Mouse (Mus musculus): ENCODE data around the gene Ttll1. TPM values are rescaled to one million over a fixed set of nuclear protein-coding genes. Genes with fewer than 3 reads are reported as not detected.
A peak's percentile ranks its signal among the peaks of the same experiment; 100 is the strongest.

Ttll1 gene
- polyA plus RNA-seq, 1 experiment from 2014 or later, result 27.3 TPM

DNA sequence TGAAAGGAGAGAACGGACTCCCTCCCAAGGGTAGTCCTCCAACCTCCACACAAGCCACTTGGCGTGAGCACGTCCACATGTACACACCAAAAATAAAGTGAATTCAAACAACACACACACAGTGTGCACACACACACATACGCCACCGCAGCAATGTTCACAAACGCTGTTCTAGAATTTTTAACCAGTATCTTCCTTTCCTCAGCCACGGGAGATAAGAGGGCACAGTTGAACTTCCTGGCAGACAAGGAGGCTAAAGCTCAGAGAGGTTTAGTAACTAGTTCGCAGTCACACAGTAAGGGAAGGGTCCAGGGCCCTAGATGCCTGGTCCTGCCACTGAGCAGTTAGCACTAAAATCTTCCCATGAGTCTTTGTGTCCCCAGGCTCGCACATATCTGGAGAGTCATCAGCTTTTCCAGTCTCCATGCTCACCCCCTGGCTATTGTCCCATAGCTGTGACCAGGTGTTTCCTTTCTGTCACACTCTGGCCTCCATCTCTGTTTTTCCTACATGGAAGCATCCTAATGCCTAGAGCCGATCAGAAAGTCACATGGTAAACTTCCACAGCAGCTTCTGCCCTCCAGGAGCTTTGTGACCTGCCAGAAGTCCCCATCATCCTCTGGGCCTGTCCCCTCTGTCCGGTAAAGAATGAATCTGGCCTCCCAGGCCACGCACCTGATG lies 34.0 kb downstream of the Ttll1 start:
- Histone ChIP-seq H3K4me2 (replicated peaks; ENCODE audit: low read depth, low read length) (no peak overlapping the region), H3K4me1 (ENCODE audit: insufficient read depth, low read length) (peaks cover 11% of the 10 kb centered on the region; the same call in 1 of the 2 replicates), H3K36me3 (ENCODE audit: insufficient read depth, low read length) (no peaks in the 10 kb centered on the region), H3K9me3 (ENCODE audit: low read length) (no peaks in the 10 kb centered on the region), H3K4me3 (ENCODE audit: low read length) (no peak overlapping the region), H3K9ac (replicated peaks; ENCODE audit: low read length) (no peak overlapping the region), H3K27me3 (ENCODE audit: insufficient read depth, low read length) (no peaks in the 10 kb centered on the region), H3K27ac (ENCODE audit: low read length) (no peak overlapping the region)
- WGBS, result 80% methylated on average over 12 of the region's 12 CpGs
- ATAC-seq (ENCODE audit: low FRiP score, low TSS enrichment), result no peak

DNA sequence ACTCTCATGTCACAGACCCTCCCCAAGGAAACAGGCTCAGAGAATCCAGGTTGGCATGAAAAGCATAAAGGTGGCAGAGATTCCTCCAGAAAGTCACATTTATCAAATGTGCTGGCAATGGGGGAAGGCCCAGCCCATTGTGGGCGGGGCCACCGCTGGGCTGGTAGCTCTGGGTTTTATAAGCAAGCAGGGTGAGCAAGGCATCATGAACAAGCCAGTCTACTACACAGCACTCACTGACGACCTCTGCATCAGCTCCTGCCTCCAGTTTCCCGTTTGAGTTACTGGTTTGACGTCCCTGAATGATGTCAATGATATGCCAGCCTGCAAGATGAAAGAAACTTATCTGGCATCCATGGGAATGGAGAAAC lies 36.2 kb downstream of the Ttll1 start:
- Histone ChIP-seq H3K9me3 (ENCODE audit: low read length) (no peaks in the 10 kb centered on the region), H3K4me2 (replicated peaks; ENCODE audit: low read depth, low read length) (no peak overlapping the region), H3K4me1 (ENCODE audit: insufficient read depth, low read length) (peaks cover 17% of the 10 kb centered on the region), H3K27me3 (ENCODE audit: insufficient read depth, low read length) (no peaks in the 10 kb centered on the region), H3K36me3 (ENCODE audit: insufficient read depth, low read length) (no peaks in the 10 kb centered on the region), H3K4me3 (ENCODE audit: low read length) (no peak overlapping the region), H3K9ac (replicated peaks; ENCODE audit: low read length) (no peak overlapping the region), H3K27ac (ENCODE audit: low read length) (peak overlapping the region; percentile 17; the same call in 1 of the 2 replicates)
- no peak for ATAC-seq (ENCODE audit: low FRiP score, low TSS enrichment)
- 31% methylated on average over 5 of the region's 5 CpGs for WGBS

DNA sequence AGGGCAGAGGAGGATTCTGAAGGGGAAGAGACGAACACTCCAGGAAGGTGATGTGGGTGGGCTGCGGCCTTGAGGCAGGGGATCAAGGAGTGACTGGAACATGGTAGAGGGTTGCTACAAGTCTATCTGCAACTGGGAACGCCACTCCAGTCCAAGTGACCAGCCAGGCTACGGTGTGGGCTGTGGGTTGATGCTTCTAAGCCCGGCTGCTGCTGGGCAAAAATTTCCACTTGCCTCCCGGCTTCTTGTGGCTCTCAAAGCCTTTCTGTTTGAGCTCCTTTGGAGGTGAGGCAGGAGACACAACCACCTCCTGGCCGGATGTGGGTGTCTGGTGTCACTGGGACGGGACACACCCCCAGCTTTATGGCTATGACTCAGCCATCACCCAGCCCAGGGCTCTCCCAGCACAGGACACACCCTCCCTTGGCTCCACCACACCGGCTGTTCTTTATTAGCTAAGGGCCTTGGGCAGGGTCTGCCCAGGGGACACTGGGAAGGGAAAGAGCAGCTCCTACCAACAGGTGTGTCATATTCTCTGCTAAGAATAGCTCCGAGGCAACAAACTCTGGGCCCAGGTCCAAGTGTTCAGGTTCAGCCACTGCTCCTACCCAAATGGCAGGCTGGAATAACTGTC lies 36.7 kb downstream of the Ttll1 start:
- H3K36me3 ChIP-seq (ENCODE audit: insufficient read depth, low read length), result no peaks in the 10 kb centered on the region
- H3K4me2 ChIP-seq (replicated peaks; ENCODE audit: low read depth, low read length), result no peak overlapping the region
- peaks cover 17% of the 10 kb centered on the region for H3K4me1 ChIP-seq (ENCODE audit: insufficient read depth, low read length)
- H3K27ac ChIP-seq (ENCODE audit: low read length), result 0 out of 2 replicates have a peak overlapping the region, but pooled peaks have one; percentile 17
- WGBS, result 40% methylated on average over 10 of the region's 10 CpGs
- H3K27me3 ChIP-seq (ENCODE audit: insufficient read depth, low read length), result no peaks in the 10 kb centered on the region
- H3K9me3 ChIP-seq (ENCODE audit: low read length), result no peaks in the 10 kb centered on the region
- ATAC-seq (ENCODE audit: low FRiP score, low TSS enrichment), result peak; percentile 67
- H3K9ac ChIP-seq (replicated peaks; ENCODE audit: low read length), result no peak overlapping the region
- H3K4me3 ChIP-seq (ENCODE audit: low read length), result no peak overlapping the region

DNA sequence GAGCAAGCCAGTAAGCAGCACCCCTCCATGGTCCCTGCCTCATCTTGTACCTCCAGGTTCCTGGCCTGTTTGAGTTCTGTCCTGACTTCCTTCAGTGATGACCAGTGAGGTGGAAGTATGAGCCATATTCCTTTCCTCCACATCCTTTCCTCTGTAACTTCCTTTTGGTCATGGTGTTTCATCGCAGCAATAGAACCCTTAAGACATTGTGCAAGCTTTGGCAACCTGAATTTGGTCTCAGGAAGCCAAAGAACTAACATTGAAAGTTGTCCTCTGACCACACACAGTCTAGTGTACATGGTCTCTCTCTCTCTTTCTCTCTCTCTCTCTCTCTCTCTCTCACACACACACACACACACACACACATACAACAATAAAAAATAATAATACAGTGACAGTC lies 37.4 kb downstream of the Ttll1 start:
- 88% methylated on average over 1 of the region's 1 CpGs for WGBS
- Histone ChIP-seq H3K4me3 (ENCODE audit: low read length) (no peak overlapping the region), H3K4me2 (replicated peaks; ENCODE audit: low read depth, low read length) (no peak overlapping the region), H3K36me3 (ENCODE audit: insufficient read depth, low read length) (no peaks in the 10 kb centered on the region), H3K27me3 (ENCODE audit: insufficient read depth, low read length) (no peaks in the 10 kb centered on the region), H3K4me1 (ENCODE audit: insufficient read depth, low read length) (peaks cover 17% of the 10 kb centered on the region), H3K9ac (replicated peaks; ENCODE audit: low read length) (no peak overlapping the region), H3K27ac (ENCODE audit: low read length) (no peak overlapping the region), H3K9me3 (ENCODE audit: low read length) (no peaks in the 10 kb centered on the region)
- no peak for ATAC-seq (ENCODE audit: low FRiP score, low TSS enrichment)

DNA sequence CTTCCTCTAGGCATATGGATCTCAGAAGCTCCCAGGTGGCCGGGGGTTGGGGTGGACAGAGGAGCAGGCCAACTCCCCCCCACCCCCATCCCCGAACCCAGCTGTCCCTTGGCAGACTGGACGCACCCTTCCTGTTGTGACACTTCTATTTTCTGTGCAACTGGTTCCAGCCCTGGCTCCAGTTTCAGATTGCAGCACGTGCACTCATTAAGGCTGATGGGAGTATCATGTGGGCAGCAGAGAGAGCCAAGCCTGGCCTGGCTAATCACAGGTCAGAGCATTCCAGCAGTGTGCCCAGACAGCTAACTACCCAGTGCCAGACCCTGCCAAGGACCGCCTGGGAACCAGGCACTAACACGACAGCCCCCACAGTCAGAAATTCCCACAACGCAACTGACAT lies 39.2 kb downstream of the Ttll1 start:
- no peaks in the 10 kb centered on the region for H3K9me3 ChIP-seq (ENCODE audit: low read length)
- H3K27ac ChIP-seq (ENCODE audit: low read length), result peak overlapping the region; percentile 14; the same call in 1 of the 2 replicates
- H3K36me3 ChIP-seq (ENCODE audit: insufficient read depth, low read length), result no peaks in the 10 kb centered on the region
- WGBS, result 40% methylated on average over 7 of the region's 7 CpGs
- no peak overlapping the region; the same call in 1 of the 2 replicates for H3K9ac ChIP-seq (replicated peaks; ENCODE audit: low read length)
- ATAC-seq (ENCODE audit: low FRiP score, low TSS enrichment), result peak; percentile 64
- no peaks in the 10 kb centered on the region for H3K27me3 ChIP-seq (ENCODE audit: insufficient read depth, low read length)
- H3K4me3 ChIP-seq (ENCODE audit: low read length), result no peak overlapping the region
- peaks cover 24% of the 10 kb centered on the region for H3K4me1 ChIP-seq (ENCODE audit: insufficient read depth, low read length)
- H3K4me2 ChIP-seq (replicated peaks; ENCODE audit: low read depth, low read length), result no peak overlapping the region

DNA sequence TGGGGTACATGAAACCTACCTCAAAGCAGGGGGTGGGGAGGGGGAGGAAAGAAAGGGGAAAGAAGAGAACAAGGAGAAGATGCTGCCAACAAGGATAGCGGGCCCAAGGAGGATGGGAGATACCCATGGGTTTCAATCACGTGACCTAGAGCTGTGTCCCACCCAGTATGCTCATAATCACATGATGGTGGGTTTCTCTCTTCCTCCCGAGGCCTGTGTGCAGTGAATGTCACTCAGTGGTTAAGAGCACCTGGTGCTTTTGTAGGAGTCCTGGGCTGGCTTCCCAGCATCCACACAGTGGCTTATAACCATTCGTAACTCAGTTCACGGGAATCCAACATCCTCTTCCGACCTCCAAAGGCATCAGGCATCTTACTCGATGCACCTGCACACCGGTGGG lies 40.2 kb downstream of the Ttll1 start:
- no peaks in the 10 kb centered on the region for H3K27me3 ChIP-seq (ENCODE audit: insufficient read depth, low read length)
- peaks cover 28% of the 10 kb centered on the region for H3K4me1 ChIP-seq (ENCODE audit: insufficient read depth, low read length)
- ATAC-seq (ENCODE audit: low FRiP score, low TSS enrichment), result no peak
- H3K36me3 ChIP-seq (ENCODE audit: insufficient read depth, low read length), result no peaks in the 10 kb centered on the region
- H3K27ac ChIP-seq (ENCODE audit: low read length), result no peak overlapping the region
- H3K4me3 ChIP-seq (ENCODE audit: low read length), result no peak overlapping the region
- no peaks in the 10 kb centered on the region for H3K9me3 ChIP-seq (ENCODE audit: low read length)
- H3K9ac ChIP-seq (replicated peaks; ENCODE audit: low read length), result no peak overlapping the region
- no peak overlapping the region for H3K4me2 ChIP-seq (replicated peaks; ENCODE audit: low read depth, low read length)
- 82% methylated on average over 8 of the region's 8 CpGs for WGBS

DNA sequence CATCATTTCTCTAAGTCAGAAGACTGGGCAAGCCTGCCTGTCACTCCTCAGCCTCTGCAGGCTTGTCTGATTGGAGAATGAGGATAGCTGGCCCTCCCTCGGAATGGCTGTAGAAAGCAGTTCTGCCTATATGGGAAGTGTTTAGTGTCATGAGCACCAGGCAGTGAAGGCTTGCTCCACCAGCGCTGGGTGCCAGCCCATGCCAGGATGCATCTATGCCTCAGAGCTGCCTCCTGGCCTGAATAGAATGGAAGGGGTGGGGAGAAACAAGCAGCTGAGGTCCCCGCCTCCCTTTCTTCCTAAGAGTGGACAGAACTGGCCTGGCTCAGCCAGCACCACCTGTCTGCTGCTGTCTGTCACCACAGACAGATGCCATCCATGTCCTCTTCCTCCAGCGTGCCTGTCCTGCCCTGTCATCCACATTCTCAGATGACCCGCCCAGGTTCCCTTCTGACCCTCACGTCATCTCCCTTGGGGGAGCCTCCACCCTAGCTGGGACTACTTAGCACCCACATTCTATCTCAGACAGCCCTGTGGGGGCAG lies 41.3 kb downstream of the Ttll1 start:
- ATAC-seq (ENCODE audit: low FRiP score, low TSS enrichment), result no peak
- H3K27ac ChIP-seq (ENCODE audit: low read length), result no peak overlapping the region

DNA sequence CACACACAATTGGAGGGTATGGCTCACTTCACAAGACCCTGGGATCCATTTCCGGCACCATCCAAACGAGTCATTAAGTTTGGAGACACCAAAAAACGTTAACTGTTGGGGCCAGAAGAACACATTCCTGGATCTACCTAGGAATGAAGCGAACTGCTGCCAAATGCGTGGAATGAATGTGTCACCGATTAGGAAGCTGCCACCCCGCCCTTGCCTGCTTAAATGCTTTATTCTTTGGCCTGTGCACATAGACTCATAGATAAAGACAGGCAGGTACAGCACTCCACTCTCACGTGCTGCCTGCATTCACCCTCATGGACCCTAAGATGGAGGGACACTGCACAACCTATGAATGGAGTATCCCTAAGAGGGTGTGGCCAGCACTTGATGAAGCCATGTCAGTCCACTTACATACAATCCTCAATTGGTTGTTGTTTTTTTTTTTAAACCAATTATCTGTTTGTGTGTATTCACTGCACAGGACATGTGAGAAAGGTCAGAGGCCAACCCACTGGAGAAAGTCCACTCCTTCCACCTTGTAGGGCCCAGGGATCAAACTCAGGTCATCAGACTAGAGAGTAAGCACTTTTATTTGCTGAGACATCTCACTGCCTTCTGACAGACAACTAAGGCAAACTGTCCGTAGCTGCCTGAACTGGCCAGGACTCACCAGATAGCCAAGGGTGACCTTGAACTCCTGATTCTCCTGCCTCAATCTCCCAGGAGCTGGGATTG lies 43.3 kb downstream of the Ttll1 start:
- Histone ChIP-seq H3K4me2 (replicated peaks; ENCODE audit: low read depth, low read length) (no peak overlapping the region), H3K36me3 (ENCODE audit: insufficient read depth, low read length) (no peaks in the 10 kb centered on the region), H3K4me3 (ENCODE audit: low read length) (no peak overlapping the region), H3K4me1 (ENCODE audit: insufficient read depth, low read length) (peaks cover 27% of the 10 kb centered on the region), H3K9ac (replicated peaks; ENCODE audit: low read length) (no peak overlapping the region), H3K27me3 (ENCODE audit: insufficient read depth, low read length) (no peaks in the 10 kb centered on the region), H3K27ac (ENCODE audit: low read length) (no peak overlapping the region), H3K9me3 (ENCODE audit: low read length) (no peaks in the 10 kb centered on the region)
- WGBS, result 58% methylated on average over 9 of the region's 9 CpGs
- ATAC-seq (ENCODE audit: low FRiP score, low TSS enrichment), result no peak

More for the DNA sequence above, 41.3 kb downstream of the Ttll1 start:
- Histone ChIP-seq H3K4me1 (ENCODE audit: insufficient read depth, low read length) (peaks cover 23% of the 10 kb centered on the region), H3K9ac (replicated peaks; ENCODE audit: low read length) (no peak overlapping the region), H3K27me3 (ENCODE audit: insufficient read depth, low read length) (no peaks in the 10 kb centered on the region), H3K9me3 (ENCODE audit: low read length) (no peaks in the 10 kb centered on the region), H3K36me3 (ENCODE audit: insufficient read depth, low read length) (no peaks in the 10 kb centered on the region), H3K4me2 (replicated peaks; ENCODE audit: low read depth, low read length) (no peak overlapping the region), H3K4me3 (ENCODE audit: low read length) (no peak overlapping the region)
- 73% methylated on average over 6 of the region's 6 CpGs for WGBS

DNA sequence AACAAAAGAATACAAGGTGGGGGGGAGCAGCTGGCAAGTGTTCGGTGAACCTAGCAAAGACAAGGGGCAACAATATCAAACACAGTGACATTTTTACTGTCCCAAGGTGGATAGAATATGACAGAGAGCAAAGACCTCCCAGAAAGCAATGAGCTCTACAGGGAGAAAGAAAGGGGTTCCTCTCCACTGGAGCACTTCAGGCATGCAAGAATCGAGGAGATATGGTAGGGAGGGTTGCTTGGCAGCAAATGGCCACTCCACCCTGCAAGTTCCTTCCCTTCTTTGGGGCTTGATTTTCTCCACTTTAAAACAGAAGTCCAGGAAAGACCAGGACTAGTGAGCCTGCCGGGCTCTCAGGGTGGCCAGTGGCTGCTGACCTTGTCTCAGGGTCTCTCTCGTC lies 44.4 kb downstream of the Ttll1 start:
- Histone ChIP-seq H3K4me3 (ENCODE audit: low read length) (no peak overlapping the region), H3K27ac (ENCODE audit: low read length) (peak overlapping the region; percentile 28; the same call in 1 of the 2 replicates), H3K4me2 (replicated peaks; ENCODE audit: low read depth, low read length) (no peak overlapping the region), H3K27me3 (ENCODE audit: insufficient read depth, low read length) (no peaks in the 10 kb centered on the region), H3K4me1 (ENCODE audit: insufficient read depth, low read length) (peaks cover 22% of the 10 kb centered on the region), H3K9me3 (ENCODE audit: low read length) (no peaks in the 10 kb centered on the region), H3K9ac (replicated peaks; ENCODE audit: low read length) (no peak overlapping the region), H3K36me3 (ENCODE audit: insufficient read depth, low read length) (no peaks in the 10 kb centered on the region)
- ATAC-seq (ENCODE audit: low FRiP score, low TSS enrichment), result no peak
- 31% methylated on average over 4 of the region's 4 CpGs for WGBS
